Comparison of ENCODE assay signal across 17 mouse cellular contexts in the genomic region with DNA sequence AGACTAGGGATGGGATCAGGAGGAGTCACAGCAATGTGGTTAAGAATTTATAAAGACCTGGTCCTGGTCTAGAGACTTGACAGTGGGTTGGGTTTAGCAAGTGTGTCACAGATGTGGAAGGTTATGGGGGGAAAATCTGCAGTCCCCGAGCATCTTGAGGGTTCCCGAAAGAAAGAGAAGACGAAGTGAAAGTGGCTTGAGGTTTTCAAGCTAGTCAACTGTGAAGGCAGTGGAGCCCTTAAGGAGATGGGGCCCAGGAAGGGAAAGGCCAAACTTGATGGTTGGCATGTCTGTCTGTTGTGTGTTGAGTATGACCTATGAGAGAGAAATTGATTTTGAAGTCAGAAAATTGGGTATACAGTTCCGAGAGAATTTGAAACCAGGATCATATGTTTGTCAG. TPM values are rescaled to one million over a fixed set of nuclear protein-coding genes. Genes with fewer than 3 reads are reported as not detected.
DNase-seq lines count a peak whose midpoint lies in the region; ATAC-seq lines count a peak whose summit lies in the region.
"Had no signal": no experiment of that assay in that cellular context is flagged by ENCODE, and none has a peak within 500 bp of the region (broad histone marks: within the 10 kb centered on the region; RNA-seq: fewer than 3 reads in every experiment).

No protein-coding gene starts in this region.

- peak; percentile 77 for ATAC-seq in granulocyte monocyte progenitor cell, adult 5-6 weeks (replicated peaks; ENCODE audit: poor library complexity, severe bottlenecking)
- peak; percentile 87 for ATAC-seq in neutrophil, adult 5-6 weeks (ENCODE audit: extremely low read depth, insufficient number of reproducible peaks, low FRiP score, poor library complexity, severe bottlenecking)
- ATAC-seq: activated CD4-positive, CD25-positive, alpha-beta regulatory T cell, adult 4 months; midbrain, embryonic 13.5 days had no signal

- DNase-seq in A20 (ENCODE audit: low read depth, low spot score): peak; percentile 94
- DNase-seq in B cell, adult 2 months: peak; percentile 73 to 80
- no peak for DNase-seq in urinary bladder, postnatal 36 days (ENCODE audit: low spot score in 2 of 2)
- DNase-seq in yolk sac, embryonic 10.5 days (ENCODE audit: low spot score): no peak
- no peak for DNase-seq in layer of hippocampus, postnatal 25 days (ENCODE audit: extremely low spot score in 1 of 2, low spot score in 1 of 2)
- DNase-seq: adrenal gland, postnatal 25 days; cerebellum, adult 9-10 months; gastrocnemius, postnatal 25 days; heart, postnatal 14 days; kidney, adult 11 months; kidney, postnatal 14 days; lung, adult 18-20 months; lung, postnatal 4 days had no signal

RNA-seq across cellular contexts. Expression of gene Cblb, which starts 7.3 kb away (rescaled TPM):
- total RNA-seq in granulocyte monocyte progenitor cell, adult 5-6 weeks (2014; fragmentation: Nextera tagmentation): 20.9 and 30.2 TPM in 2 replicates
- total RNA-seq in granulocyte monocyte progenitor cell, adult 5-6 weeks (2017): 7.9 and 8.2 TPM in 2 replicates
- 45.4 and 48.6 TPM in 2 replicates for total RNA-seq in neutrophil, adult 5-6 weeks (2017)
- total RNA-seq in layer of hippocampus, postnatal 25 days (2021): 10 to 100 TPM; 37.2 to 39.9 TPM

Comparison
In these comparisons a context has a peak if more than half of its experiments do, and no peak if none do; other contexts are left out.
1. DNase-seq: peak in A20 (single experiment) and B cell, adult 2 months (2 of 2); none in urinary bladder, postnatal 36 days (0 of 2), yolk sac, embryonic 10.5 days (single experiment) and layer of hippocampus, postnatal 25 days (0 of 2).